Comparison of ENCODE assay signal across 11 mouse cellular contexts in genomic region chr13:113865378-113865777, GRCm38 (mm10).
DNase-seq lines count a peak whose midpoint lies in the region; ATAC-seq and TF ChIP-seq lines count a peak whose summit lies in the region.
"Had no signal": no experiment of that assay in that cellular context is flagged by ENCODE, and none has a peak within 500 bp of the region (broad histone marks: within the 10 kb centered on the region; RNA-seq: fewer than 3 reads in every experiment).

No protein-coding gene starts in this region.

- no peak overlapping the region; the same call in 1 of the 2 replicates for H3K27ac ChIP-seq in heart, embryonic 10.5 days
- no peak overlapping the region for H3K27ac ChIP-seq in liver, postnatal 0 days (ENCODE audit: low read depth)
- no peak overlapping the region for H3K27ac ChIP-seq in hindbrain, embryonic 14.5 days
- H3K27ac ChIP-seq: embryonic facial prominence, embryonic 12.5 days; limb, embryonic 15.5 days; midbrain, embryonic 13.5 days; stomach, postnatal 0 days had no signal

- TF ChIP-seq CTCF in liver, postnatal 0 days (IDR thresholded peaks at IDR 0.05; ENCODE audit: low read depth), result no peak

- no peak overlapping the region for H3K4me2 ChIP-seq in liver, postnatal 0 days (ENCODE audit: low read depth, low read length)
- no peak overlapping the region for H3K4me2 ChIP-seq in hindbrain, embryonic 14.5 days (replicated peaks)
- H3K4me2 ChIP-seq: embryonic facial prominence, embryonic 12.5 days; limb, embryonic 15.5 days; midbrain, embryonic 13.5 days had no signal

- no peak overlapping the region for H3K9ac ChIP-seq in liver, postnatal 0 days (replicated peaks)
- no peak overlapping the region for H3K9ac ChIP-seq in hindbrain, embryonic 14.5 days
- H3K9ac ChIP-seq: embryonic facial prominence, embryonic 12.5 days; limb, embryonic 15.5 days; midbrain, embryonic 13.5 days had no signal

- H3K4me1 ChIP-seq in heart, embryonic 10.5 days, result peaks cover 32% of the 10 kb centered on the region
- H3K4me1 ChIP-seq in liver, postnatal 0 days (ENCODE audit: insufficient read depth), result peaks cover 7% of the 10 kb centered on the region; the same call in 1 of the 2 replicates
- no peaks in the 10 kb centered on the region for H3K4me1 ChIP-seq in hindbrain, embryonic 14.5 days (replicated peaks; ENCODE audit: control insufficient read depth, insufficient read depth, low read length)

- TF ChIP-seq EP300 in liver, postnatal 0 days (IDR thresholded peaks at IDR 0.05; ENCODE audit: low read depth), result no peak

- WGBS in heart, embryonic 10.5 days, result 53% methylated on average over 6 of the region's 6 CpGs
- 61% methylated on average over 6 of the region's 6 CpGs for WGBS in liver, postnatal 0 days (ENCODE audit: insufficient replicate concordance)
- 71% methylated on average over 6 of the region's 6 CpGs for WGBS in hindbrain, embryonic 14.5 days

- no peak overlapping the region for H3K4me3 ChIP-seq in heart, embryonic 10.5 days
- H3K4me3 ChIP-seq in liver, postnatal 0 days (ENCODE audit: low read depth, low read length), result no peak overlapping the region
- H3K4me3 ChIP-seq in hindbrain, embryonic 14.5 days (replicated peaks; ENCODE audit: low read length), result no peak overlapping the region
- H3K4me3 ChIP-seq: embryonic facial prominence, embryonic 12.5 days; limb, embryonic 15.5 days; midbrain, embryonic 13.5 days had no signal

- no peaks in the 10 kb centered on the region for H3K27me3 ChIP-seq in heart, embryonic 10.5 days (ENCODE audit: insufficient read depth, poor library complexity, severe bottlenecking)
- no peaks in the 10 kb centered on the region for H3K27me3 ChIP-seq in liver, postnatal 0 days (ENCODE audit: insufficient read depth, low read length)
- H3K27me3 ChIP-seq in hindbrain, embryonic 14.5 days (ENCODE audit: control insufficient read depth, insufficient read depth, low read length), result no peaks in the 10 kb centered on the region
- H3K27me3 ChIP-seq: embryonic facial prominence, embryonic 12.5 days; limb, embryonic 15.5 days; midbrain, embryonic 13.5 days had no signal

- peak; percentile 22; the same call in 1 of the 2 replicates for ATAC-seq in liver, postnatal 0 days
- ATAC-seq in hindbrain, embryonic 14.5 days (ENCODE audit: low FRiP score), result no peak

- DNase-seq in heart, embryonic 10.5 days (ENCODE audit: low spot score), result peak; percentile 61
- no peak for DNase-seq in heart, adult 9 months (ENCODE audit: low spot score in 2 of 2)
- DNase-seq in 416B (ENCODE audit: low read depth) (peak; percentile 58), adipocyte (ENCODE audit: low spot score) (peak; percentile 57)
- DNase-seq in liver, postnatal 0 days, result no peak
- no peak for DNase-seq in hindbrain, embryonic 14.5 days (ENCODE audit: low spot score)
- no peak for DNase-seq in urinary bladder, postnatal 4 days (ENCODE audit: low spot score in 2 of 2)

- no peaks in the 10 kb centered on the region for H3K36me3 ChIP-seq in heart, embryonic 10.5 days
- no peaks in the 10 kb centered on the region for H3K36me3 ChIP-seq in liver, postnatal 0 days (replicated peaks; ENCODE audit: insufficient read depth, low read length)
- H3K36me3 ChIP-seq in hindbrain, embryonic 14.5 days (replicated peaks; ENCODE audit: control insufficient read depth, insufficient read depth), result no peaks in the 10 kb centered on the region
- H3K36me3 ChIP-seq: embryonic facial prominence, embryonic 12.5 days; limb, embryonic 15.5 days; midbrain, embryonic 13.5 days had no signal

- H3K9me3 ChIP-seq in heart, embryonic 10.5 days, result no peaks in the 10 kb centered on the region
- no peaks in the 10 kb centered on the region for H3K9me3 ChIP-seq in liver, postnatal 0 days (ENCODE audit: low read length)
- no peaks in the 10 kb centered on the region for H3K9me3 ChIP-seq in hindbrain, embryonic 14.5 days (ENCODE audit: control insufficient read depth, low read length)
- H3K9me3 ChIP-seq: embryonic facial prominence, embryonic 12.5 days; limb, embryonic 15.5 days; midbrain, embryonic 13.5 days had no signal

Comparison
In these comparisons a context has a peak if more than half of its experiments do, and no peak if none do; other contexts are left out.
1. DNase-seq: peak in heart, embryonic 10.5 days (single experiment), 416B (single experiment) and adipocyte (single experiment); none in heart, adult 9 months (0 of 2), liver, postnatal 0 days (single experiment), hindbrain, embryonic 14.5 days (single experiment) and urinary bladder, postnatal 4 days (0 of 2).